Mouse (Mus musculus) urinary bladder, postnatal 14 days (tissue): ENCODE results near the gene B4galt5.
"Not testable (repeated sequence)": the region's sequence is repeated elsewhere in the genome, so short reads cannot be mapped to it uniquely, and the experiment has no call there.

Experiments used
- DNase-seq: peaks from one replicate; pipeline ENCODE4 v3.0.0; 2021; ENCODE audit warnings: low spot score

The B4galt5 gene

GRCm38 (mm10) chr2:167348376-167349282, at the start of gene B4galt5:
B4galt5 (minus strand) TSS chr2:167349183.
- DNase-seq, result no peak

- DNase-seq, result not testable (repeated sequence)
Measured at GRCm38 (mm10) chr2:167396420-167396819, 47.4 kb upstream of the B4galt5 start.

GRCm38 (mm10) chr2:167394426-167394825, 45.4 kb upstream of the B4galt5 start:
- no peak for DNase-seq

GRCm38 (mm10) chr2:167386998-167387397, 38.0 kb upstream of the B4galt5 start:
- DNase-seq, result no peak

- peak; percentile 28 for DNase-seq
Measured at GRCm38 (mm10) chr2:167386456-167386855, 37.5 kb upstream of the B4galt5 start.

GRCm38 (mm10) chr2:167383666-167384083, 34.7 kb upstream of the B4galt5 start:
- DNase-seq, result peak; percentile 81

- DNase-seq, result no peak
Measured at GRCm38 (mm10) chr2:167382389-167382788, 33.4 kb upstream of the B4galt5 start.

GRCm38 (mm10) chr2:167381596-167381995, 32.6 kb upstream of the B4galt5 start:
- DNase-seq, result no peak

- DNase-seq, result no peak
Measured at GRCm38 (mm10) chr2:167380615-167381285, 31.8 kb upstream of the B4galt5 start.

DNA sequence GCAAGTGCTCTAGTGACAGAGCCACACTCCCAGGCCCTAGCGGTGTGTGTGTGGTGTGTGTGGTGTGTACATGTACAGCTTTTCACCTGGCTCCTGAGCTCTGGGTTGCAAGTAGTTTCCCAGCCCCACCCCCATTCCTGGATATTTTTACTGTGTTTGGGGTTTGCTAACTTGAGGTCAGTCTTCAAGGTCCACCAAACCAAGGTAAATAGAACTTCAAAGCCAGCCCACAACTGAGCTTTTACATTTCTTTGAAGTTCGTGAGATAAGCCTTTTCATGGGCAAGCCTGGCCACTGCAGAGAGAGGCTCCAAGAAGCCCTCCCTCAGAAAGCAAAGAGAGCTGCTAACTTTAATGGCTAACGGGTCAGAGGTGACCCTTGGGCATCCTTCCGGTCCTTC, 30.0 kb upstream of the B4galt5 start:
- DNase-seq, result no peak

DNA sequence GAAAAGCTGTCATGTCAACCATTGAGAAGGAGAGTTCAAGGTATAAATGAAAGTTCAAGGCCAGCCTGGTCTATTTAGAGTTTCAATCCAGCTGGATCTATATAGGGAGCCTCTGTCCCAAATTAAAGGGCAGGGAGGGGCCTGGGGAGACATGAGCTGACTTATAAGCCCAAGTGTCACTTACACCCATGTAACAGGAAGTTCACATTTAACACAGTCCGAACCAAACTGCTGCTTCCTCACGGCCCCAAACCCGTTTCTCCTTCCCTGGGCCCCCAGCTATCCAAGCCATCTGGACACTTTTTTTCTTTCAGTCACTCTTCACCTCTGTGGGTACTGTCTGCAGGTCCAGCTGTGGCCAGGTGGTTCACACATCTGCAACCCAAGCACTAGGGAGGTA, 28.7 kb upstream of the B4galt5 start:
- no peak for DNase-seq

DNA sequence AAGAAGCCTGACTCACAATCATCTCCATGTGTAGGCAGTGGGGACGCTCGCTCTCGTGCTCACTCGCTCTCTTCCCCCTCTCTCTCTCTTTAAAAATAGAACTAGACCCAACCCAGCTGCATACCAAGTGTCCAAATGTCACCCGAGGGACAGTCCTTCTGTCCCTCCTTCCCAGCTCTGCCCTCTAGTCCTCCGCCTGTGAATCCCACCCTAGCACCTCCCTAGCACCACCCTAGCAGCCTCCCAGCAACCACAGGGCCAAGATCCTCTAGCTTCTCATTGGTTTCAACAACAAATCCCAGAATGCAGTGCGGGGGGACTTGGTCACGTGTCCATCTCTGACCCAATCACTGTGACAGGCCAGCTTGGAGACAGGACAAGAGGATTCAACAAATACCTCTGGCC, 27.2 kb upstream of the B4galt5 start:
- no peak for DNase-seq

GRCm38 (mm10) chr2:167375688-167376087, 26.7 kb upstream of the B4galt5 start:
- DNase-seq, result no peak

DNA sequence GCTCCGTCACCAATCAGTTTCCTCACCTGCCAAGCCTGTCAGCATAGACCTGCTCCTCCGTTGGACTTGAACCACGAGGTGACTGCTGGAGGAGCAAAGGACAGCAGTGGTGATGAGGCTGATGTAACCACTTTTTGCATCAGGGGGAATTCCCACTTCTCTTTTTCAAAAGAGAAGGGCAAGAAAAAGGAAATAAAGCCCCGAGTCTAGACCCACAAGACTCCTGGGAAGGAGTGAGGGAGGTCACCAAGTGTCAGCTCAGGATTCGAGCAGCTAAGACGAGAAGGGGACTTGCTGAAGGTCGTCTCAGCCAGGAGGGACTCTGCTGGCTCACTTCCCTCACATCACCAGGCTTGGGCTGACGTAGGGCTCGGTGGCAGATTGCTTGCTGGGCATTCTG, 26.2 kb upstream of the B4galt5 start:
- DNase-seq, result no peak

- DNase-seq, result no peak
Measured at GRCm38 (mm10) chr2:167374191-167374805, 25.3 kb upstream of the B4galt5 start.

GRCm38 (mm10) chr2:167373266-167373665, 24.3 kb upstream of the B4galt5 start:
- peak; percentile 45 for DNase-seq

DNA sequence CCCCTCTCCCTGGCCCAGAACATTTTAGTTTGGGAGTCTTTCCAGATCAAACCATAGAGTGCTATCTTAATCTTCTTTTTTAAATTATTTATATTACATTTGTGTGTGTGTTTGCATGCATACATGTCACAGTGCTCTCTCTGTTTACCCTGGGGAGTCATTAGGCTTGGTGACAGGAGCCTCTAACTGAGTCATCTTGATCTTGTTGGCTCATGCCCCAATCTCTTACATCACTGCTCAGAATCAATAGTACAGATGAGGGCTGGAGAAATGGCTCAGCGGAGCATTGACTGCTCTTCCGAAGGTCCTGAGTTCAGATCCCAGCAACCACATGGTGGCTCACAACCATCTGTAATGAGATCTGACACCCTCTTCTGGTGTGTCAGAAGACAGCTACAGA, 22.5 kb upstream of the B4galt5 start:
- DNase-seq, result peak; percentile 36

GRCm38 (mm10) chr2:167368328-167368727, 19.3 kb upstream of the B4galt5 start:
- no peak for DNase-seq

DNA sequence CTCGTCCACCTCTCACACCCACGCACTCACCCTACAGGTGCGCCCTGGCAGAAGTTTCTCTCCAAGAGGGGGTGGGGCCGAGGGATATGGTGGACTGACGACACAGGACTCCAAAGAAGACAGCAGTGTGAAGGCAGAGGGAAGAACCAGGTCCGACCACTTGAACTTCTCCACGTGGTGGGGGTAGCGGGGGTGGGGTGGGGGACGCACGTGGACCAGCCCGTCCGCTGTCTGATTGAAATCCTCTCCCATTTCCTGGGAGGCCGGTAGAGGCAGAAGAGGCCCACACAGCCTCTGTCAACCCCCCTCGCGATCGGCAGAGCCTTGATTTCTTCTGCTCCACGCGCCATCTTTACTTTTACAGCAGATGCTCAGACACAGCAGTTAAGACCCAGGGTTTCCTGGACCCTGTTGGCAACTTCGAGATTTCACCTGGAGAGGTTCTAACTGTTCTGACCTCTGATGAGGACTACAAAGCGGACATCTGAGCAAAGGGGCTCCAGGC, 18.8 kb upstream of the B4galt5 start:
- DNase-seq, result no peak

GRCm38 (mm10) chr2:167367325-167367724, 18.3 kb upstream of the B4galt5 start:
- no peak for DNase-seq

DNA sequence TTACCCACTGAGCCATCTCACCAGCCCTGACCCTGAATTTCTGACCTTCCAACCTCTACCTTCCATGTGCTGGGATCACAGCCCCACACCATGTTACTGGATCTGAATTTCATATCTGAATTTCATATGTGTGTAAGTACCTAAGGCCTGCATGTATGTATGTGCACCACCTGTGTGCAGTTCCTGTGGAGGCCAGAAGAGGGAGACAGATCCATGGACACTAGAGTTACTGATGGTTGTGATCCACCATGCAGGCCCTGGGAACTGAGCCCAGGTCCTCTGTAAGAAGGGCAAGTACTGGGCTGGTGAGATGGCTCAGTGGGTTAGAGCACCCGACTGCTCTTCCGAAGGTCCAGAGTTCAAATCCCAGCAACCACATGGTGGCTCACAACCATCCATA, 16.1 kb upstream of the B4galt5 start:
- DNase-seq, result no peak

DNA sequence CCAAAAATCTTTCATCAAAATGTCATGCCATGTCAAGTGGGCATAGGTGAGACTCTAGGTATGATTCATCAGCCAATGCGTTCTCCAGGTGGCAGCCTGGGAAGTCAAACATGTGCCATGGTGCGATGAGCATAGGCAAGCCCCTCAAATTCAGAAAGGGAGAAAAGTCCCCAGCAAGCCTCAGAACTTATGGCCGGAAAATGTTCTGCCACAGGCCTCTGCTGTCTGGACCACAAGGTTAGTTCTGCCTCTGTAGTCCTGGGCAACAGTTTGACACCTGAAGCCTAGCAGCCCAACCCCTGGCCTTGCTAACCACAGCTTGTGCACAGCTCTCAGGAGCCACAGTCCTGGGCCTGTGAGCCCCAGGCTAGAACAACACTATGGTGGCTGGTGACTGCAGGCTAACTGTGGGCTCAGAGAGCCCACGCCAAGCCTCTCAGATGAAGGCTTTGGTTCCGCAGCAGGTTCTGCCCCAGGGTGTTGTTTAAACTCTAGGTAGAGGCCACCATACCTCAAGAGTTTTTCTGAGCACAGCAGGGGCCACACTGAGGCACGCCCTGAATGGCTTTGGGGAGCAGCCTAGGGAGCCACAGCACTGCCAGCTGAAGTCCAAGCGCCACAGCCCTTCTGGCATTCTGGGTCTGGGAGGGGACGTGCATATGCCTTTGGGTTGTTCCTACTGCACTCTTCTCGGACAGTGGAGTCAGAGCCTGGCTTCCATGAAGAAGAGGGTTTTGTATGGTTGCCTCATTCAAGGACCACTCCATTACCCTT, 14.5 kb upstream of the B4galt5 start:
- no peak for DNase-seq
